Mouse (Mus musculus): ENCODE data around the gene Ube2dnl2. TPM values are rescaled to one million over a fixed set of nuclear protein-coding genes. Genes with fewer than 3 reads are reported as not detected.

The Ube2dnl2 gene
- not detected for total RNA-seq (2021)
- long read RNA-seq, experiment 1 = 0 reads
- long read RNA-seq, experiment 2 = 0 reads

- no peak for DNase-seq
These were observed at the start of gene Ube2dnl2 for GRCm38 (mm10) chrX:114907282-114907681. Gene Ube2dnl2, plus strand, starts transcription at chrX:114907582.

- DNase-seq = no peak
These were observed 11.9 kb upstream of the Ube2dnl2 start for GRCm38 (mm10) chrX:114895489-114895888.

GRCm38 (mm10) chrX:114897506-114897905 lies 9.9 kb upstream of the Ube2dnl2 start:
- DNase-seq = no peak

GRCm38 (mm10) chrX:114903391-114903790 lies 4.0 kb upstream of the Ube2dnl2 start:
- no peak for DNase-seq

- no peak for DNase-seq
These were observed 2.7 kb upstream of the Ube2dnl2 start, which contains the start of gene Ube2dnl1 for GRCm38 (mm10) chrX:114904712-114905111. Gene Ube2dnl1, plus strand, starts transcription at chrX:114905012.

DNA sequence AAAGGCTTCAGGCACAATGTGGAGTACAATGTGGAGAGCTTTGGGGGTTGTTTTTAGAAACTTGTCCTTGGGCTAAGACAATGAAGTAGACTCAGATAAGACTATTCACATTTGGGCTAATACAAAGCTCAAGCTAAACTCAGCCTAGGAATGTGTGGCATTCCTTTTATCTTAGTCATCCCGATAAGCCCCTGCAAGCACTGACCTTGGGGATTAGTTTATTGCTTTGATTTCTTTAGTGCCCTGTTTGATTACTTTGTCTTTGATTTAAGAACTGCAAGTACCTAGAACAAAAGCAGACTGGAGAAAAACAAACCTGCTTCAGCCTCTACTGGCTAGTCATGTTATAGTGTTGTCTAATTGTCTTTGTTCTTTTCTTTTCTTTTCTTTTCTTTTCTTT lies 47.7 kb downstream of the Ube2dnl2 start:
- no peak for DNase-seq

Other genes starting within 250 kb of the Ube2dnl2 start
- gene Ube2dnl1, start 2.6 kb upstream of the Ube2dnl2 start, total RNA-seq (2021) = not detected

Measured in gastrocnemius, postnatal 25 days (tissue).